Mouse (Mus musculus) liver, postnatal 0 days (tissue): ENCODE data around the gene Gm5475.

Source experiments
- CTCF ChIP-seq: sonication (generic); IDR thresholded peaks from 2 replicates; pipeline ENCODE4 v1.5.1; 2016; ENCODE audit warnings: antibody characterized with exemption, low read depth
- EP300 ChIP-seq: IDR thresholded peaks from 2 replicates; pipeline ENCODE4 v1.6.1; 2016; ENCODE audit warnings: antibody characterized with exemption, low read depth, mild to moderate bottlenecking

DNA sequence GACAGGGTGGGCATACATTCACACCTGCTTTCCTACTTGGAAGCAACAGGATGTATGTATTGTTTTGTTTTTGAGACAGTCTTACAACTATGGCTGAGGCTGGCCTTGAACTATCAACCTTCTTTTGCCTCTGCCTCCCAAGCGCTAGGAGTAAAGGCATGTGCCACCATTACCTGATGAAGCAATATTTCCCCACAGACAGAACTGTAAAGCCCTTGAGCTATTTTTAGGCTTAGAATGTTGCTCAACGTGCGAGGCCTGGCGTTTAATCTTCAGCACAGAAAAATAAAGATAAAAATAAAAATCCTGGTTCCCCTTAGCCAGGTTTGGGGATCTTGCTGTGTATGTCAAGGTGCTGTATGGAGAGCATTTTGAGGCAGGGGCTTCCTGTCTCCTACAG, 14.2 kb downstream of the Gm5475 start:
- TF ChIP-seq CTCF (no peak), EP300 (no peak)
